Mouse (Mus musculus) heart, embryonic 14.5 days (tissue): ENCODE results near the gene Ston1. TPM values are rescaled to one million over a fixed set of nuclear protein-coding genes. Genes with fewer than 3 reads are reported as not detected.

Experiments
- ATAC-seq: fragments of 200-750 bp; cut with Nextera tagmentation; 2 replicates; pipeline ENCODE4 v1.8.0; 2017; ENCODE audit warnings: low read depth, moderate TSS enrichment; ENCODE audit not compliant: insufficient number of reproducible peaks, insufficient read depth, low FRiP score
- H3K27ac ChIP-seq, 2 experiments: fragments of 200-500 bp in 1 of 2; fragments of 300-500 bp in 1 of 2; sonication (generic) in 1 of 2; replicated peaks in 1 of 2; 2 replicates each; pipeline ENCODE4 v1.5.1; 2012 to 2014; ENCODE audit warnings: low read depth in 2 of 2, low read length in 2 of 2, control low read depth in 1 of 2, mild to moderate bottlenecking in 1 of 2, mixed read lengths in 1 of 2; ENCODE audit not compliant: control insufficient read depth in 1 of 2, insufficient read depth in 1 of 2
- H3K27me3 ChIP-seq: fragments of 300-500 bp; sonication (generic); 2 replicates; pipeline ENCODE4 v1.6.1; 2014; ENCODE audit warnings: mild to moderate bottlenecking, low read length, control low read depth; ENCODE audit not compliant: control insufficient read depth, insufficient read depth
- H3K36me3 ChIP-seq: fragments of 300-500 bp; sonication (generic); 2 replicates; pipeline ENCODE4 v1.6.1; 2014; ENCODE audit warnings: mild to moderate bottlenecking, control low read depth, low read length, mixed read lengths; ENCODE audit not compliant: control insufficient read depth, insufficient read depth
- H3K4me1 ChIP-seq, 2 experiments: fragments of 200-500 bp in 1 of 2; fragments of 300-500 bp in 1 of 2; sonication (generic) in 1 of 2; 2 replicates each; pipeline ENCODE4 v1.6.1; 2012 to 2014; ENCODE audit warnings: low read length in 2 of 2, control low read depth in 1 of 2, mixed read lengths in 1 of 2; ENCODE audit not compliant: control insufficient read depth in 2 of 2, insufficient read depth in 2 of 2
- H3K4me2 ChIP-seq: fragments of 300-500 bp; sonication (generic); 2 replicates; pipeline ENCODE4 v1.6.1; 2014; ENCODE audit warnings: mild to moderate bottlenecking, low read length
- H3K4me3 ChIP-seq, 2 experiments: fragments of 200-500 bp in 1 of 2; fragments of 300-500 bp in 1 of 2; sonication (generic) in 1 of 2; 2 replicates each; pipeline ENCODE4 v1.5.1; 2012 to 2014; ENCODE audit warnings: low read length in 2 of 2, mild to moderate bottlenecking in 2 of 2, control low read depth in 1 of 2, low read depth in 1 of 2, moderate library complexity in 1 of 2; ENCODE audit not compliant: control insufficient read depth in 1 of 2, insufficient read depth in 1 of 2
- H3K9ac ChIP-seq: fragments of 300-500 bp; sonication (generic); 2 replicates; pipeline ENCODE4 v1.6.1; 2014; ENCODE audit warnings: mild to moderate bottlenecking, low read length
- H3K9me3 ChIP-seq: fragments of 300-500 bp; sonication (generic); 2 replicates; pipeline ENCODE4 v1.6.1; 2016; ENCODE audit warnings: low read length, control low read depth; ENCODE audit not compliant: control insufficient read depth
- whole genome bisulfite sequencing: fragments of 180-500 bp; shearing (Covaris S2); extraction: QIAGEN DNeasy Blood & Tissue Kit; methylation state at CpG from one replicate; pipeline ENCODE4 v1.1.7; 2014; 5-methylcytosine and 5-hydroxymethylcytosine counted together
- polyA plus RNA-seq: library from polyadenylated mRNA; unstranded; fragments of >200 nt; fragmentation: Nextera tagmentation; extraction: Ambion mirVana; gene quantifications from 2 replicates; pipeline ENCODE4 v1.2.1, GENCODE M21; 2014

Gene Ston1
- polyA plus RNA-seq, 1 experiment from 2014 or later: 10.2 TPM

GRCm38 (mm10) chr17:88553473-88554087, 43.9 kb upstream of the Ston1 start:
- H3K4me2 ChIP-seq: no peak overlapping the region
- H3K4me3 ChIP-seq: no peak overlapping the region
- H3K27me3 ChIP-seq: no peaks in the 10 kb centered on the region
- peaks cover 6 to 7% of the 10 kb centered on the region in 2 experiments; a peak in 2 of 4 replicates for H3K4me1 ChIP-seq
- no peaks in the 10 kb centered on the region for H3K9me3 ChIP-seq
- WGBS: 81% methylated on average over 11 of the region's 11 CpGs
- peaks cover 41% of the 10 kb centered on the region for H3K36me3 ChIP-seq
- no peak overlapping the region for H3K27ac ChIP-seq
- no peak for ATAC-seq
- no peak overlapping the region for H3K9ac ChIP-seq

- Histone ChIP-seq H3K4me2 (no peak overlapping the region), H3K4me1 (peaks cover 0 to 5% of the 10 kb centered on the region in 2 experiments; a peak in 2 of 4 replicates), H3K4me3 (no peak overlapping the region), H3K27ac (no peak overlapping the region), H3K9me3 (no peaks in the 10 kb centered on the region), H3K9ac (no peak overlapping the region), H3K36me3 (peaks cover 37% of the 10 kb centered on the region), H3K27me3 (no peaks in the 10 kb centered on the region)
- WGBS: 80% methylated on average over 13 of the region's 13 CpGs
- ATAC-seq: no peak
Observed at GRCm38 (mm10) chr17:88556176-88556575, 41.3 kb upstream of the Ston1 start.

GRCm38 (mm10) chr17:88556688-88557087, 40.8 kb upstream of the Ston1 start:
- H3K27ac ChIP-seq: no peak overlapping the region
- no peak overlapping the region for H3K9ac ChIP-seq
- no peak for ATAC-seq
- no peak overlapping the region for H3K4me3 ChIP-seq
- H3K27me3 ChIP-seq: no peaks in the 10 kb centered on the region
- H3K4me2 ChIP-seq: no peak overlapping the region
- peaks cover 37% of the 10 kb centered on the region for H3K36me3 ChIP-seq
- 78% methylated on average over 4 of the region's 4 CpGs for WGBS
- H3K4me1 ChIP-seq: peaks cover 0 to 8% of the 10 kb centered on the region in 2 experiments; a peak in 1 of 4 replicates
- no peaks in the 10 kb centered on the region for H3K9me3 ChIP-seq

GRCm38 (mm10) chr17:88558168-88558842, 39.2 kb upstream of the Ston1 start:
- 27% methylated on average over 13 of the region's 13 CpGs for WGBS
- Histone ChIP-seq H3K4me2 (no peak overlapping the region), H3K9ac (no peak overlapping the region), H3K36me3 (peaks cover 48% of the 10 kb centered on the region), H3K27ac (no peak overlapping the region), H3K9me3 (no peaks in the 10 kb centered on the region), H3K27me3 (no peaks in the 10 kb centered on the region), H3K4me3 (no peak overlapping the region), H3K4me1 (peaks cover 0 to 6% of the 10 kb centered on the region in 2 experiments; a peak in 1 of 4 replicates)
- ATAC-seq: 0 out of 2 replicates have a peak, but pooled peaks have one; percentile 34

- no peaks in the 10 kb centered on the region for H3K9me3 ChIP-seq
- no peaks in the 10 kb centered on the region for H3K27me3 ChIP-seq
- no peak overlapping the region for H3K4me3 ChIP-seq
- H3K27ac ChIP-seq: no peak overlapping the region
- WGBS: 80% methylated on average over 3 of the region's 3 CpGs
- no peak overlapping the region for H3K4me2 ChIP-seq
- no peak overlapping the region for H3K9ac ChIP-seq
- peaks cover 55% of the 10 kb centered on the region for H3K36me3 ChIP-seq
- H3K4me1 ChIP-seq: peaks cover 0 to 6% of the 10 kb centered on the region in 2 experiments; a peak in 1 of 4 replicates
- no peak for ATAC-seq
Observed at GRCm38 (mm10) chr17:88563611-88564010, 33.9 kb upstream of the Ston1 start.

- Histone ChIP-seq H3K36me3 (peaks cover 74% of the 10 kb centered on the region), H3K9me3 (no peaks in the 10 kb centered on the region), H3K27ac (no peak overlapping the region), H3K9ac (no peak overlapping the region), H3K27me3 (no peaks in the 10 kb centered on the region), H3K4me2 (no peak overlapping the region), H3K4me1 (no peaks in the 10 kb centered on the region), H3K4me3 (no peak overlapping the region)
- WGBS: 87% methylated on average over 10 of the region's 10 CpGs
- ATAC-seq: no peak
Observed at GRCm38 (mm10) chr17:88569807-88570540, 27.5 kb upstream of the Ston1 start.

GRCm38 (mm10) chr17:88570784-88571183, 26.7 kb upstream of the Ston1 start:
- Histone ChIP-seq H3K4me1 (no peaks in the 10 kb centered on the region), H3K27me3 (no peaks in the 10 kb centered on the region), H3K4me2 (no peak overlapping the region), H3K27ac (no peak overlapping the region), H3K9ac (no peak overlapping the region), H3K9me3 (no peaks in the 10 kb centered on the region), H3K36me3 (peaks cover 77% of the 10 kb centered on the region), H3K4me3 (no peak overlapping the region)
- 79% methylated on average over 11 of the region's 11 CpGs for WGBS
- no peak for ATAC-seq
